Mouse (Mus musculus): ENCODE data around the gene Gm28308.

- TF ChIP-seq CTCF (IDR thresholded peaks at IDR 0.05; ENCODE audit: borderline replicate concordance, extremely low read depth, insufficient read depth, insufficient read length) = no peak
- TF ChIP-seq POLR2A (IDR thresholded peaks at IDR 0.05; ENCODE audit: borderline replicate concordance, extremely low read depth, insufficient read depth, insufficient read length, poor library complexity, severe bottlenecking) = no peak
Measured at GRCm38 (mm10) chr6:52123673-52124072, 89.5 kb downstream of the Gm28308 start.
